8 mouse cellular contexts compared by ENCODE assay signal in the genomic region with DNA sequence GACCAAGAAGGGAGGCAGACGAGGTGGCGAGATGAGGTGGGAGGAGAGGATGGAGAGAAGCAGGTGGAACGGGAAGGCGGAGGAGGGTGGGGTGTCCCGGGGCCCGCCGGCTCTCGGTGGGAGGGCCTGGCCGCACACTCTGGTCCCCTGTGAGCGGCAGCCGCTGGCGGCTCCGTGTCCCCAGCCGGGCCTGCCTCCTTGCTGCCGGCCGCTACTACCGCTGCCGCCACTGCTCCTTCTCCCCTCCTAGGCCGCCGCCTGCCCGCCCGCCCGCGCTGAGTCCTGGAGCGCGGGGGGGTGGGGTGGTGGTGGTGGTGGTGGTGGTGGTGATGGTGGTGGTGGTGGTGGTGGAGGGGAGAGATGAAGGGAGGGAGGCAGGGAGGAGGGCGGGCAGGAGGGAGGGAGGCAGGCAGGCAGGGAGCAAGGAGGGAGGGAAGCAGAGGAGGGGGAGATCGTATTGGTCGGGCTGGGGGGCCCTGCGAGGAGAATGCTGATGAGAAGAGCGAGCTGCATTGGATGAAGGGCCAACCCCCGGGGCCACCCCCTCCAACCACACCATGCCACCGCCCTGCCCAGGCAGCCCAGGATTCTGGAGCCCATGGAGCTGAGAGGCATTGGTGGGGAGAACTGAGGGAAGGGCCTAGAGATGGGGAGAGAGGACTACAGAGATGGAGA. TPM values are rescaled to one million over a fixed set of nuclear protein-coding genes. Genes with fewer than 3 reads are reported as not detected.
DNase-seq lines count a peak whose midpoint lies in the region; ATAC-seq lines count a peak whose summit lies in the region.

No protein-coding gene starts in this region.

- peak overlapping the region; percentile 81 for H3K9ac ChIP-seq in kidney, embryonic 14.5 days (ENCODE audit: low read depth, low read length)
- peak overlapping the region; percentile 80 for H3K9ac ChIP-seq in heart, embryonic 11.5 days (ENCODE audit: low read depth, low read length)
- H3K9ac ChIP-seq in liver, embryonic 13.5 days = peak overlapping the region; percentile 75
- peak overlapping the region; percentile 92 for H3K9ac ChIP-seq in neural tube, embryonic 15.5 days (replicated peaks)

- WGBS in kidney, embryonic 14.5 days = under 1% methylated on average over 23 of the region's 33 CpGs
- 1% methylated on average over 21 of the region's 33 CpGs for WGBS in heart, embryonic 11.5 days (ENCODE audit: insufficient replicate concordance)
- 1% methylated on average over 32 of the region's 33 CpGs for WGBS in liver, embryonic 13.5 days (ENCODE audit: insufficient replicate concordance)
- 1% methylated on average over 24 of the region's 33 CpGs for WGBS in neural tube, embryonic 15.5 days

- H3K36me3 ChIP-seq in kidney, embryonic 14.5 days (ENCODE audit: control insufficient read depth, insufficient read depth, low read length) = peaks cover 6% of the 10 kb centered on the region; the same call in 1 of the 2 replicates
- peaks cover under 1% of the 10 kb centered on the region; the same call in 1 of the 2 replicates for H3K36me3 ChIP-seq in heart, embryonic 11.5 days (ENCODE audit: control insufficient read depth, insufficient read depth, low read length)
- peaks cover 4% of the 10 kb centered on the region; the same call in 1 of the 2 replicates for H3K36me3 ChIP-seq in liver, embryonic 13.5 days
- H3K36me3 ChIP-seq in neural tube, embryonic 15.5 days = peaks cover 6% of the 10 kb centered on the region

- ATAC-seq in kidney, embryonic 14.5 days (ENCODE audit: low FRiP score, low TSS enrichment) = peak; percentile 16
- ATAC-seq in heart, embryonic 11.5 days (replicated peaks; ENCODE audit: insufficient number of reproducible peaks, low FRiP score, low TSS enrichment) = 0 out of 2 replicates have a peak, but pooled peaks have one; percentile 1
- no peak for ATAC-seq in liver, embryonic 13.5 days (ENCODE audit: low read depth)
- ATAC-seq in neural tube, embryonic 15.5 days (ENCODE audit: low FRiP score) = peak; percentile 39
- no peak for ATAC-seq in megakaryocyte-erythroid progenitor cell, adult 5-6 weeks (replicated peaks; ENCODE audit: low FRiP score, low TSS enrichment, poor library complexity, severe bottlenecking)

- no peak for DNase-seq in kidney, adult 8-10 months
- peak; percentile 69 for DNase-seq in cerebellum, adult 9-10 months
- DNase-seq in kidney, postnatal 36 days = peak; percentile 19 to 48
- peak; percentile 35 for DNase-seq in liver, embryonic 13.5 days

- no peaks in the 10 kb centered on the region for H3K27me3 ChIP-seq in kidney, embryonic 14.5 days (ENCODE audit: control insufficient read depth, insufficient read depth, low read length)
- H3K27me3 ChIP-seq in heart, embryonic 11.5 days (ENCODE audit: control insufficient read depth, insufficient read depth, low read length) = no peaks in the 10 kb centered on the region
- H3K27me3 ChIP-seq in liver, embryonic 13.5 days = 0 out of 2 replicates have a peak, but pooled peaks cover 5% of the 10 kb centered on the region
- no peaks in the 10 kb centered on the region for H3K27me3 ChIP-seq in neural tube, embryonic 15.5 days (replicated peaks)

- H3K4me3 ChIP-seq in kidney, embryonic 14.5 days (ENCODE audit: low read length) = peak overlapping the region; percentile 73
- peak overlapping the region; percentile 70 for H3K4me3 ChIP-seq in heart, embryonic 11.5 days (ENCODE audit: low read depth, low read length)
- peak overlapping the region; percentile 60 for H3K4me3 ChIP-seq in liver, embryonic 13.5 days (replicated peaks)
- peak overlapping the region; percentile 78 for H3K4me3 ChIP-seq in neural tube, embryonic 15.5 days (replicated peaks)

- no peaks in the 10 kb centered on the region for H3K9me3 ChIP-seq in kidney, embryonic 14.5 days (ENCODE audit: control insufficient read depth, low read length)
- H3K9me3 ChIP-seq in heart, embryonic 11.5 days (replicated peaks; ENCODE audit: control insufficient read depth, low read length) = no peaks in the 10 kb centered on the region
- H3K9me3 ChIP-seq in liver, embryonic 13.5 days (replicated peaks) = no peaks in the 10 kb centered on the region
- H3K9me3 ChIP-seq in neural tube, embryonic 15.5 days (replicated peaks) = no peaks in the 10 kb centered on the region

- H3K4me2 ChIP-seq in kidney, embryonic 14.5 days (replicated peaks; ENCODE audit: low read depth, low read length) = peak overlapping the region; percentile 92
- peak overlapping the region; percentile 83 for H3K4me2 ChIP-seq in heart, embryonic 11.5 days
- peak overlapping the region; percentile 89 for H3K4me2 ChIP-seq in liver, embryonic 13.5 days
- H3K4me2 ChIP-seq in neural tube, embryonic 15.5 days = peak overlapping the region; percentile 86

- H3K27ac ChIP-seq in kidney, embryonic 14.5 days (ENCODE audit: low read depth, low read length) = peak overlapping the region; percentile 88
- H3K27ac ChIP-seq in heart, embryonic 11.5 days (ENCODE audit: low read depth, low read length) = peak overlapping the region; percentile 80
- peak overlapping the region; percentile 59 for H3K27ac ChIP-seq in liver, embryonic 13.5 days
- H3K27ac ChIP-seq in neural tube, embryonic 15.5 days (replicated peaks) = peak overlapping the region; percentile 95

- H3K4me1 ChIP-seq in kidney, embryonic 14.5 days (ENCODE audit: control insufficient read depth, insufficient read depth, low read length) = peaks cover 14% of the 10 kb centered on the region
- peaks cover 24% of the 10 kb centered on the region for H3K4me1 ChIP-seq in heart, embryonic 11.5 days (ENCODE audit: control insufficient read depth, insufficient read depth, low read length)
- peaks cover 60% of the 10 kb centered on the region for H3K4me1 ChIP-seq in liver, embryonic 13.5 days (replicated peaks)
- peaks cover 63% of the 10 kb centered on the region for H3K4me1 ChIP-seq in neural tube, embryonic 15.5 days

RNA-seq across cellular contexts. Expression of a gene that starts 0.5 kb away (rescaled TPM):
- polyA plus RNA-seq in kidney, embryonic 14.5 days (2014; fragmentation: Nextera tagmentation; extraction: Ambion mirVana) = 21.9 and 33.4 TPM in 2 replicates
- 14.9 and 15.7 TPM in 2 replicates for polyA plus RNA-seq in heart, embryonic 11.5 days (2014; fragmentation: Nextera tagmentation; extraction: Ambion mirVana)
- polyA plus RNA-seq in liver, embryonic 13.5 days (2015; fragmentation: Nextera tagmentation; extraction: Ambion mirVana) = 9.7 and 11.1 TPM in 2 replicates
- 31.6 TPM in 2 replicates for polyA plus RNA-seq in neural tube, embryonic 15.5 days (2015; fragmentation: Nextera tagmentation; extraction: Ambion mirVana)
- 12.0 and 18.6 TPM in 2 replicates for total RNA-seq in megakaryocyte-erythroid progenitor cell, adult 5-6 weeks (2014; fragmentation: Nextera tagmentation)
- 3.7 and 6.9 TPM in 2 replicates for total RNA-seq in megakaryocyte-erythroid progenitor cell, adult 5-6 weeks (2017)

RNA-seq across cellular contexts. Expression of a gene that starts 0.7 kb away (rescaled TPM):
- 13.2 and 14.2 TPM in 2 replicates for polyA plus RNA-seq in kidney, embryonic 14.5 days (2014; fragmentation: Nextera tagmentation; extraction: Ambion mirVana)
- polyA plus RNA-seq in heart, embryonic 11.5 days (2014; fragmentation: Nextera tagmentation; extraction: Ambion mirVana) = 5.7 and 8.1 TPM in 2 replicates
- polyA plus RNA-seq in liver, embryonic 13.5 days (2015; fragmentation: Nextera tagmentation; extraction: Ambion mirVana) = 0.86 and 1.0 TPM in 2 replicates
- 14.9 and 17.8 TPM in 2 replicates for polyA plus RNA-seq in neural tube, embryonic 15.5 days (2015; fragmentation: Nextera tagmentation; extraction: Ambion mirVana)
- 20.9 and 31.7 TPM in 2 replicates for total RNA-seq in megakaryocyte-erythroid progenitor cell, adult 5-6 weeks (2014; fragmentation: Nextera tagmentation)
- 0.23 and 6.4 TPM in 2 replicates for total RNA-seq in megakaryocyte-erythroid progenitor cell, adult 5-6 weeks (2017)

Comparison
In these comparisons a context has a peak if more than half of its experiments do, and no peak if none do; other contexts are left out.
1. DNase-seq: peak in cerebellum, adult 9-10 months (single experiment), kidney, postnatal 36 days (2 of 2) and liver, embryonic 13.5 days (single experiment); none in kidney, adult 8-10 months (0 of 2).
2. ATAC-seq: peak in kidney, embryonic 14.5 days (single experiment), heart, embryonic 11.5 days (single experiment) and neural tube, embryonic 15.5 days (single experiment); none in liver, embryonic 13.5 days (single experiment) and megakaryocyte-erythroid progenitor cell, adult 5-6 weeks (single experiment).
3. Peak in every context shown above with its lines, with median percentiles within 50 percentile points of each other: H3K27ac ChIP-seq, H3K4me2 ChIP-seq, H3K4me3 ChIP-seq and H3K9ac ChIP-seq.